Mouse (Mus musculus) myocyte (in vitro differentiated cells): Measurements from ENCODE around the gene Nedd9. TPM values are rescaled to one million over a fixed set of nuclear protein-coding genes. Genes with fewer than 3 reads are reported as not detected.

Experiments used
- H3K27me3 ChIP-seq: one replicate; pipeline ENCODE4 v1.6.1; 2011; ENCODE audit not compliant: control insufficient read depth, insufficient read depth, insufficient read length
- H3K36me3 ChIP-seq: one replicate; pipeline ENCODE4 v1.6.1; 2011; ENCODE audit not compliant: control insufficient read depth, insufficient read depth
- H3K4me2 ChIP-seq: one replicate; pipeline ENCODE4 v1.6.1; 2011; ENCODE audit warnings: low read depth, control low read depth
- H3K4me3 ChIP-seq: one replicate; pipeline ENCODE4 v1.5.1; 2011; ENCODE audit warnings: mild to moderate bottlenecking, control low read depth, moderate library complexity
- H3K79me2 ChIP-seq: one replicate; pipeline ENCODE4 v1.6.1; 2011; ENCODE audit not compliant: control insufficient read depth, insufficient read depth
- H3ac ChIP-seq: one replicate; pipeline ENCODE4 v1.6.1; 2011; ENCODE audit not compliant: control insufficient read depth, insufficient read length
- CEBPB ChIP-seq: IDR thresholded peaks from 2 replicates; pipeline ENCODE4 v1.6.1; 2011; ENCODE audit warnings: mild to moderate bottlenecking, moderate library complexity; ENCODE audit not compliant: poor library complexity, insufficient read depth, severe bottlenecking
- E2F4 ChIP-seq: IDR thresholded peaks from one replicate; pipeline ENCODE4 v1.6.1; 2011; ENCODE audit warnings: mild to moderate bottlenecking, control low read depth, moderate library complexity; ENCODE audit not compliant: insufficient read depth
- MAX ChIP-seq: IDR thresholded peaks from one replicate; pipeline ENCODE4 v1.6.1; 2011; ENCODE audit warnings: low read depth, mild to moderate bottlenecking, control low read depth
- MYOD1 ChIP-seq, 3 experiments: IDR thresholded peaks; one replicate each; pipeline ENCODE4 v1.6.1; 2011; ENCODE audit warnings: control low read depth in 2 of 3, low read depth in 2 of 3, mild to moderate bottlenecking in 2 of 3, moderate library complexity in 1 of 3; ENCODE audit not compliant: insufficient read length in 2 of 3, control insufficient read depth in 1 of 3
- MYOG ChIP-seq, 3 experiments: IDR thresholded peaks; one replicate each; pipeline ENCODE4 v1.6.1; 2011; ENCODE audit warnings: control low read depth in 2 of 3, low read depth in 2 of 3, mild to moderate bottlenecking in 2 of 3; ENCODE audit not compliant: insufficient read length in 2 of 3, control insufficient read depth in 1 of 3, insufficient read depth in 1 of 3
- POLR2A ChIP-seq: IDR thresholded peaks from one replicate; pipeline ENCODE4 v1.6.1; 2011; ENCODE audit warnings: low read depth, mild to moderate bottlenecking, control low read depth, moderate library complexity; ENCODE audit not compliant: insufficient read length
- POLR2AphosphoS2 ChIP-seq: IDR thresholded peaks from one replicate; pipeline ENCODE4 v1.6.1; 2011; ENCODE audit warnings: low read depth, control low read depth; ENCODE audit not compliant: insufficient read length
- REST ChIP-seq: IDR thresholded peaks from one replicate; pipeline ENCODE4 v1.6.1; 2011; ENCODE audit warnings: mild to moderate bottlenecking, control low read depth, moderate library complexity; ENCODE audit not compliant: insufficient read depth, insufficient read length
- SRF ChIP-seq: IDR thresholded peaks from one replicate; pipeline ENCODE4 v1.6.1; 2011; ENCODE audit warnings: low read depth; ENCODE audit not compliant: control insufficient read depth, insufficient read length
- TCF12 ChIP-seq: IDR thresholded peaks from one replicate; pipeline ENCODE4 v1.6.1; 2011; ENCODE audit warnings: mild to moderate bottlenecking, control low read depth; ENCODE audit not compliant: poor library complexity, insufficient read depth, severe bottlenecking
- TCF3 ChIP-seq: IDR thresholded peaks from one replicate; pipeline ENCODE4 v1.6.1; 2011; ENCODE audit warnings: low read depth, control low read depth; ENCODE audit not compliant: insufficient read length
- USF1 ChIP-seq: IDR thresholded peaks from one replicate; pipeline ENCODE4 v1.6.1; 2011; ENCODE audit warnings: low read depth, mild to moderate bottlenecking, control low read depth, moderate library complexity
- polyA plus RNA-seq: library from polyadenylated mRNA; unstranded; fragments of >200 nt; fragmentation: generic; extraction: Trizol; gene quantifications from one replicate; pipeline ENCODE4 v1.2.1, GENCODE M21; 2012; ENCODE audit warnings: missing spikeins

Gene Nedd9
- polyA plus RNA-seq, 1 experiment = 11.6 TPM

- Histone ChIP-seq H3K27me3 (no peaks in the 10 kb centered on the region), H3K4me2 (no peak overlapping the region)
- TF ChIP-seq CEBPB (no peak), E2F4 (no peak), MAX (no peak), POLR2AphosphoS2 (no peak), TCF3 (no peak), TCF12 (no peak), SRF (no peak), POLR2A (no peak), REST (no peak), MYOG (IDR thresholded peaks at IDR 0.05; ENCODE audit: control insufficient read depth in 1 of 3, insufficient read depth in 1 of 3, insufficient read length in 2 of 3, low read depth in 2 of 3) (no peak), USF1 (no peak)
These were observed 162.5 kb downstream of the Nedd9 start for GRCm38 (mm10) chr13:41324631-41325030.

GRCm38 (mm10) chr13:41321433-41321832, 165.7 kb downstream of the Nedd9 start:
- Histone ChIP-seq H3K79me2 (peaks cover 42% of the 10 kb centered on the region), H3K36me3 (peaks cover 22% of the 10 kb centered on the region), H3K27me3 (no peaks in the 10 kb centered on the region), H3K4me2 (peak overlapping the region; percentile 47), H3K4me3 (no peak overlapping the region), H3ac (no peak overlapping the region)
- TF ChIP-seq MYOD1 (IDR thresholded peaks at IDR 0.05; ENCODE audit: control insufficient read depth in 1 of 3, insufficient read length in 2 of 3, low read depth in 2 of 3) (no peak), MAX (no peak), POLR2AphosphoS2 (no peak), CEBPB (no peak), POLR2A (no peak), MYOG (IDR thresholded peaks at IDR 0.05; ENCODE audit: control insufficient read depth in 1 of 3, insufficient read depth in 1 of 3, insufficient read length in 2 of 3, low read depth in 2 of 3) (peak in 1 of 3 experiments; percentile 21), TCF12 (peak; percentile 2)

More at GRCm38 (mm10) chr13:41324631-41325030, 162.5 kb downstream of the Nedd9 start:
- Histone ChIP-seq H3ac (no peak overlapping the region), H3K79me2 (peaks cover 67% of the 10 kb centered on the region), H3K36me3 (peaks cover under 1% of the 10 kb centered on the region), H3K4me3 (no peak overlapping the region)

GRCm38 (mm10) chr13:41320749-41321148, 166.4 kb downstream of the Nedd9 start:
- Histone ChIP-seq H3K4me2 (peak overlapping the region; percentile 47), H3K36me3 (peaks cover 29% of the 10 kb centered on the region)

GRCm38 (mm10) chr13:41302716-41303115, 184.4 kb downstream of the Nedd9 start:
- Histone ChIP-seq H3K27me3 (no peaks in the 10 kb centered on the region), H3K4me2 (no peak overlapping the region), H3K4me3 (no peak overlapping the region), H3ac (no peak overlapping the region), H3K79me2 (no peaks in the 10 kb centered on the region), H3K36me3 (no peaks in the 10 kb centered on the region)
- TF ChIP-seq TCF12 = no peak
- TF ChIP-seq MYOD1 (IDR thresholded peaks at IDR 0.05; ENCODE audit: control insufficient read depth in 1 of 3, insufficient read length in 2 of 3, low read depth in 2 of 3) = no peak
- TF ChIP-seq POLR2AphosphoS2 = no peak
- no peak for TF ChIP-seq MYOG (IDR thresholded peaks at IDR 0.05; ENCODE audit: control insufficient read depth in 1 of 3, insufficient read depth in 1 of 3, insufficient read length in 2 of 3, low read depth in 2 of 3)
- no peak for TF ChIP-seq REST
- no peak for TF ChIP-seq MAX

More at GRCm38 (mm10) chr13:41320749-41321148, 166.4 kb downstream of the Nedd9 start:
- no peak overlapping the region for H3K4me3 ChIP-seq
- no peaks in the 10 kb centered on the region for H3K27me3 ChIP-seq
- TF ChIP-seq POLR2AphosphoS2 (no peak), SRF (no peak), REST (no peak), MYOG (IDR thresholded peaks at IDR 0.05; ENCODE audit: control insufficient read depth in 1 of 3, insufficient read depth in 1 of 3, insufficient read length in 2 of 3, low read depth in 2 of 3) (no peak), CEBPB (no peak)
- H3K79me2 ChIP-seq = peaks cover 38% of the 10 kb centered on the region
- H3ac ChIP-seq = no peak overlapping the region

GRCm38 (mm10) chr13:41300037-41300436, 187.1 kb downstream of the Nedd9 start:
- Histone ChIP-seq H3K27me3 (no peaks in the 10 kb centered on the region), H3K79me2 (no peaks in the 10 kb centered on the region), H3K4me3 (no peak overlapping the region), H3ac (no peak overlapping the region), H3K36me3 (no peaks in the 10 kb centered on the region), H3K4me2 (no peak overlapping the region)
- TF ChIP-seq E2F4 = no peak
- TF ChIP-seq TCF12 = no peak
- no peak for TF ChIP-seq REST
- no peak for TF ChIP-seq CEBPB
- no peak for TF ChIP-seq POLR2AphosphoS2
- no peak for TF ChIP-seq MYOD1 (IDR thresholded peaks at IDR 0.05; ENCODE audit: control insufficient read depth in 1 of 3, insufficient read length in 2 of 3, low read depth in 2 of 3)
- TF ChIP-seq POLR2A = no peak
- no peak for TF ChIP-seq SRF
- TF ChIP-seq MYOG (IDR thresholded peaks at IDR 0.05; ENCODE audit: control insufficient read depth in 1 of 3, insufficient read depth in 1 of 3, insufficient read length in 2 of 3, low read depth in 2 of 3) = no peak
- no peak for TF ChIP-seq MAX
- no peak for TF ChIP-seq USF1
- no peak for TF ChIP-seq TCF3
